Mouse (Mus musculus) kidney, postnatal 0 days (tissue): ENCODE measurements around the gene Slc25a34. TPM values are rescaled to one million over a fixed set of nuclear protein-coding genes. Genes with fewer than 3 reads are reported as not detected.
A peak's percentile ranks its signal among the peaks of the same experiment; 100 is the strongest.

ENCODE experiments used
- ATAC-seq: fragments of 200-750 bp; cut with Nextera tagmentation; replicated peaks from 2 replicates; pipeline ENCODE4 v1.8.0; 2017; ENCODE audit warnings: low read depth, moderate number of reproducible peaks, moderate TSS enrichment, moderate library complexity; ENCODE audit not compliant: low FRiP score
- DNase-seq: peaks from one replicate; pipeline ENCODE4 v3.0.0-alpha.2; 2016; ENCODE audit warnings: low spot score
- H3K27ac ChIP-seq: fragments of 300-500 bp; sonication (generic); 2 replicates; pipeline ENCODE4 v1.5.1; 2014; ENCODE audit warnings: mild to moderate bottlenecking
- H3K27me3 ChIP-seq: fragments of 300-500 bp; sonication (generic); 2 replicates; pipeline ENCODE4 v1.6.1; 2014; ENCODE audit warnings: low read length, mixed read lengths; ENCODE audit not compliant: insufficient read depth
- H3K36me3 ChIP-seq: fragments of 300-500 bp; sonication (generic); 2 replicates; pipeline ENCODE4 v1.6.1; 2014; ENCODE audit warnings: low read length, mixed read lengths; ENCODE audit not compliant: insufficient read depth
- H3K4me1 ChIP-seq: fragments of 300-500 bp; sonication (generic); replicated peaks from 2 replicates; pipeline ENCODE4 v1.6.1; 2014; ENCODE audit warnings: antibody characterized with exemption, low read length, mixed read lengths; ENCODE audit not compliant: insufficient read depth
- H3K4me2 ChIP-seq: fragments of 300-500 bp; sonication (generic); 2 replicates; pipeline ENCODE4 v1.6.1; 2014; ENCODE audit warnings: mild to moderate bottlenecking, low read length, moderate library complexity, mixed read lengths
- H3K4me3 ChIP-seq: fragments of 300-500 bp; sonication (generic); replicated peaks from 2 replicates; pipeline ENCODE4 v1.5.1; 2014; ENCODE audit warnings: low read depth, low read length
- H3K9ac ChIP-seq: fragments of 300-500 bp; sonication (generic); 2 replicates; pipeline ENCODE4 v1.6.1; 2014; ENCODE audit warnings: low read depth, low read length
- H3K9me3 ChIP-seq: fragments of 300-500 bp; sonication (generic); replicated peaks from 2 replicates; pipeline ENCODE4 v1.6.1; 2016; ENCODE audit warnings: low read length, inconsistent platforms, mixed read lengths
- CTCF ChIP-seq: IDR thresholded peaks from 2 replicates; pipeline ENCODE4 v1.5.1; 2016; ENCODE audit warnings: antibody characterized with exemption, low read depth, mild to moderate bottlenecking, moderate library complexity
- WGBS: fragments of 180-500 bp; shearing (Covaris S2); extraction: QIAGEN DNeasy Blood & Tissue Kit; methylation state at CpG from one replicate; pipeline ENCODE4 v1.1.7; 2014; 5-methylcytosine and 5-hydroxymethylcytosine counted together
- polyA plus RNA-seq: library from polyadenylated mRNA; unstranded; fragments of >200 nt; fragmentation: Nextera tagmentation; extraction: Ambion mirVana; gene quantifications from 2 replicates; pipeline ENCODE4 v1.2.1, GENCODE M21; 2015

Gene Slc25a34
- 1.9 and 2.3 TPM in 2 replicates for polyA plus RNA-seq

DNA sequence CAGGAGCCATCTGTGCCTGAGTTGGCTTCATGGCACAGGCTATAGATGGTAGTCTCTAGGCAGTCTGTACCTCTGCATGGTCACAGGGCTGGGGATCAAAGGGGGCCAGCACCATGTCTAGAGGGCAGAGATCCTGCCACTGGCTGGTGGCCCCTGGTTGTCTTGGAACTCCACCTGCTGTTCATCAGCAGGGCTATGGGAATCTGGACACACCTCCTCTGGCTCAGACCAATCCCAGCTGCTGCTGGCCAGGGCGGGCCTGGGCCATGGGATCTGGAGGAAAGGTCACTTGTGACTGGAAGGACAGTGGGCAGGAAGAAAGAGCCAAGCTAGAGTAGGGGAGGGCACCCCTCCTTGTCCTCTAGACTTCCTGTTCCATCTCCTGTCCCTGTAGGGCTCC, at the start of gene Slc25a34:
Slc25a34 (minus strand) TSS at position 156 of the 400 bp plus-strand sequence.
- TF ChIP-seq CTCF: peak; percentile 21; the same call in 1 of the 2 replicates
- H3K36me3 ChIP-seq: peaks cover 24% of the 10 kb centered on the region
- 0 out of 2 replicates have a peak, but pooled peaks cover 6% of the 10 kb centered on the region for H3K4me1 ChIP-seq
- peak within 1 kb of the TSS; percentile 76 for H3K27ac ChIP-seq
- H3K9ac ChIP-seq: peak within 1 kb of the TSS; percentile 13; the same call in 1 of the 2 replicates
- H3K27me3 ChIP-seq: no peaks in the 10 kb centered on the region
- DNase-seq (peak; percentile 68), ATAC-seq (peak; percentile 90)
- no peak within 1 kb of the TSS for H3K4me2 ChIP-seq
- H3K4me3 ChIP-seq: no peak within 1 kb of the TSS
- H3K9me3 ChIP-seq: no peaks in the 10 kb centered on the region
- 45% methylated on average over 1 of the region's 1 CpGs for WGBS

DNA sequence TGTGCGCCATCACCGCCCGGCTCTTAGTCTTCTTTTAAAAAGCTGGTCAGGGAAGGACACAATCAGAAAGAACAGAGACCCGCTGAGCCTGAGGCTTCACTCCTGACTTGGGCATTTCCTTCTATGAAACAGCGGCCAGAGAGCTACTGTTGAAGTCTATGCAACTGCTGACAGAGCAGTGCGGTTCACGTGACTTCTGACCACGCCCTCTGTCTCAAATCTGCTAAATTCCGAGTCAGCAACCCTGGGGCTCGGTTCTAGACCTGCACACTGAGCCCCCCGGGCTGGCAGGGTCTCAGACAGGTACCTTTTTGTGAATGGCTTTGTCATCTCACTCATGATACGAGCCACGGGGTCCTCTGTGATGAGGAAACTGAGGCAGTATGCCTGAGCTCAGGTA, 48.7 kb upstream of the Slc25a34 start:
- Histone ChIP-seq H3K36me3 (no peaks in the 10 kb centered on the region), H3K27ac (no peak overlapping the region), H3K4me1 (no peaks in the 10 kb centered on the region), H3K4me2 (no peak overlapping the region), H3K27me3 (no peaks in the 10 kb centered on the region), H3K4me3 (no peak overlapping the region), H3K9ac (no peak overlapping the region), H3K9me3 (no peaks in the 10 kb centered on the region)
- TF ChIP-seq CTCF: no peak
- WGBS: 83% methylated on average over 13 of the region's 13 CpGs
- no peak for DNase-seq
- ATAC-seq: no peak

DNA sequence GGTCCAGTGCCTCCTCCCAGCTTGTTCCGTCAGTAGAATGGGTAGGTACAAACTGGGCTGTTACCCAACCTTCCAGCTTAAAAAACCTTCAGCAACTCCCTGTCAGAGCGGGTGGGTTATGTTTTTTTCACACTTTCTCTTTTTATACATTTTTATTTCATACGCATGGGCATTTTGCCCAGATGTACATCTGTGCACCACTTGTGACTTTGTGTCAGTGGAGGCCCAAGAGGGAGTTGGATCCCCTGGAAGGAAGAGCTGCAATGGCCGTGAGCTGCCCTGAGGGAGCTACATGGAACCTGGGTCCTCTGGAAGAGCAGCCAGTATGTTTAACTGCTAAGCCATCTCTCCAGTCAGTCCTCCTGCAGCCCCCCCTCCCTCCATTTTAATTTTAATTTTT, 47.8 kb upstream of the Slc25a34 start:
- Histone ChIP-seq H3K4me1 (no peaks in the 10 kb centered on the region), H3K9ac (no peak overlapping the region), H3K27me3 (no peaks in the 10 kb centered on the region), H3K36me3 (no peaks in the 10 kb centered on the region), H3K27ac (no peak overlapping the region), H3K4me3 (no peak overlapping the region), H3K9me3 (no peaks in the 10 kb centered on the region), H3K4me2 (no peak overlapping the region)
- WGBS: 66% methylated on average over 4 of the region's 4 CpGs
- no peak for TF ChIP-seq CTCF
- DNase-seq (no peak), ATAC-seq (no peak)

GRCm38 (mm10) chr4:141669898-141670712, 46.5 kb upstream of the Slc25a34 start:
- H3K9ac ChIP-seq: no peak overlapping the region
- no peak for DNase-seq
- no peaks in the 10 kb centered on the region for H3K4me1 ChIP-seq
- 78% methylated on average over 18 of the region's 18 CpGs for WGBS
- no peak overlapping the region for H3K4me3 ChIP-seq
- no peak for ATAC-seq
- no peak overlapping the region for H3K27ac ChIP-seq
- H3K4me2 ChIP-seq: no peak overlapping the region
- no peaks in the 10 kb centered on the region for H3K36me3 ChIP-seq
- no peaks in the 10 kb centered on the region for H3K27me3 ChIP-seq
- no peaks in the 10 kb centered on the region for H3K9me3 ChIP-seq
- no peak for TF ChIP-seq CTCF

DNA sequence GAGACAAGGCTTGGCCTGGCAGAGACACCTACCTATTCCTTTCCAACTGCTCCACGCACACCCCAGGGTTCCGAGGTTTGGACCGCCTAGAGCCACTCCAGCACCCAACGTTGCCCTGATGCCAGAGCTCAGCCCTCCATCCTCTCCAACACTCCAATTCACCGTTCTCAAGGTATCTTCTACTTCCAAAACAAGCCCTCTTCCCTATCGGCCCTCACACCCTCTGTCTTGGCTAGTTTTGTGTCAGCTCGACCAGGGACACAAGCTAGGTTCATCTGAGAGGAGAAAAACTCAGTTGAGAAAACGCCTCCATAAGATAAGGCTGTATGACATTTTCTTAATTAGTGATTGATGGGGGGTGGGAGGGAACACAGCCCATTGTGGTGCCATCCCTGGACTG, 41.2 kb upstream of the Slc25a34 start, which contains the start of gene Plekhm2:
Plekhm2 (minus strand) TSS at position 101 of the 400 bp plus-strand sequence.
- Histone ChIP-seq H3K27me3 (no peaks in the 10 kb centered on the region), H3K36me3 (peaks cover 11% of the 10 kb centered on the region; the same call in 1 of the 2 replicates), H3K4me2 (peak within 1 kb of the TSS; percentile 69), H3K4me3 (peak within 1 kb of the TSS; percentile 79), H3K9ac (peak within 1 kb of the TSS; percentile 97), H3K4me1 (peaks cover 7% of the 10 kb centered on the region), H3K9me3 (no peaks in the 10 kb centered on the region), H3K27ac (peak within 1 kb of the TSS; percentile 84)
- WGBS: 69% methylated on average over 8 of the region's 8 CpGs
- no peak for DNase-seq
- TF ChIP-seq CTCF: no peak
- ATAC-seq: peak; percentile 25; the same call in 1 of the 2 replicates

DNA sequence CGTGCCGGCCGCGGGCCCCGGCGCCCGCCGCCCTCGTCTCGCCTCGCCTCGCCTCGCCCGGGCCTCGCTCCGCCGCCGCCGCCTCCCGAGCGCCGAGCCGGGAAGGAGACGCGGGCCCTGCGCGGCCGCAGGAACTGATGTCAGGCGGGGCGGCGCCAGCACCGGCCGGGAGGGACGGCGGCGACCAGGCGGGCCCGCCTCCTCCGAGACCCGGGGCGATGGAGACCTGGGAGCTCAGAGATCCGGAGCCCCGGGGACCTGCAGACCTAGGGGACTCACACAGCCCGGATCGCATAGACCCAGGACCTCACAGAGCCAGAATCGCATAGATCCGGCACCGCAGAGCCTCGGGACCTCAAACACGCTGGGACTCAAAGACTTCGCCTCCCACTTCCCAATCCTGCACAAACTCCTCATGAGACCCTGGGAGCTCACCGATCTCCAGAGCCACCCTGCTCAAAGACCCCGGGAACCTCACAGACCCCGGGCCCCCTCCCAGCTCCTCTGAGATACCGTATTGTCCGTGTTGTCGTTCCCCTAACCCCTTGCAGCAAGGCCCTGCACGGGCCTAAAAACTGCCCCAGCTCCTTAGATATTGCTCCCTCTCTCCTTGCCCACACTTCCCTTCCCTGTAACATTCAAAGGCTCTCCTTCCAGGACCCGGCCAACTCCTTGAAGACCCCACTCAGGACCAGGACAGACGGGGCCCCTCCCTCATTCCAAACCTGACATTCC, 40.6 kb upstream of the Slc25a34 start:
- peak overlapping the region; percentile 79 for H3K4me3 ChIP-seq
- peak overlapping the region; percentile 84 for H3K27ac ChIP-seq
- DNase-seq (peak; percentile 76), ATAC-seq (peak; percentile 82)
- peak overlapping the region; percentile 97 for H3K9ac ChIP-seq
- no peak for TF ChIP-seq CTCF
- H3K9me3 ChIP-seq: no peaks in the 10 kb centered on the region
- WGBS: under 1% methylated on average over 44 of the region's 60 CpGs
- H3K27me3 ChIP-seq: no peaks in the 10 kb centered on the region
- peaks cover 7% of the 10 kb centered on the region for H3K4me1 ChIP-seq
- peak overlapping the region; percentile 69 for H3K4me2 ChIP-seq
- H3K36me3 ChIP-seq: peaks cover 11% of the 10 kb centered on the region; the same call in 1 of the 2 replicates
